Mouse (Mus musculus) right cerebral cortex, postnatal 14 days (tissue): Measurements from ENCODE around the gene Dspp.
A peak's percentile ranks its signal among the peaks of the same experiment; 100 is the strongest.

ENCODE experiments used
- DNase-seq: peaks from one replicate; pipeline ENCODE4 v3.0.0; 2022

Dspp gene

DNA sequence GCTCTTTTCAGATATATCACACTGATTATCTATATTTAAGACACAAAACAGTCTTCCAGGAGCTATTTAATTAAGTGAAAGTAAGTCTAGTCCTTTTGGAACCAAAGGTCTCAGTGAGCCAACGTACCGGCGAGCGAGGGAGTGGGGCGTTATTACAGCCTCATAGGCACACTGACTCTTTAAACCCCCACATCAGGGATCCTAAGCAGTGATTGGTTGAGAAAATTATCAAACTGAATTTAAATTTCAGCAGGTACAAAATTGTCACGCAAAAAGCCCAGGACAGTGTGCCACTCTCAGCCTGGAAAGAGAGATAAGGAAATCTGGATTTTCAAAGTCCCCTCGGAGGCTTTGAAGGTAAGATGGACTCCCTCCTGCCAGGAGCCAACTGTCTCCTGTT lies at the start of gene Dspp:
Dspp (plus strand) TSS at position 301 of the 400 bp plus-strand sequence.
- DNase-seq: no peak

DNA sequence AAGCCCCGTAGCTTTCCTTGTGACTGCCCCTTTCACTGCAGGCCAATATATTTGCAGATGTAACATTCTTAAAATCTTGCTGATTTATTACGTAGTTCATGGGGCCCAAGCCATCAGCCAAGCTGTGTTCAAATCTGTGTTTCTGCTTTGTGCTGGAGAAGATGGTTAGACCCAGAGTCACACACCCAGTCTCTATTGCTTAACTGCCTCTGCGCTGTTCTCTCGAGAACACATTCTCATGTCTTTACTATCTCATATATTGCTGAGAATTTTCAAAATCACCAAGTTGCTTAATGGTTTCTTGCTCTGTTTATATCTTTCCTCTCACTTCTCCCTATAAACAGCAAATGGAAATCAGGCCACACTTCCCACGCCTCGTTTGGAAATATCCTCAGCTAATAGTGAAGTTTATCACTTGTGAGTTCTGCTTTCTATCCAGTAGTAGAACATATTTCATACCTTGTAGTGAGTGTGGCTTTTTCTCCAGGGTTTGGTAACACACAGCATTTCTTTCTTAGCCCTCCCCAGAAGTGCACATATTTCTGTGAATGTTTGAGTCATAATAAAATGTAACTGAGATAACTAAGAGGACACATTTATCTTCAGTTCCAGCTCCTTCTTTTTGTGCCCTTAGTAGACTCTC lies 46.4 kb upstream of the Dspp start:
- DNase-seq: no peak

DNA sequence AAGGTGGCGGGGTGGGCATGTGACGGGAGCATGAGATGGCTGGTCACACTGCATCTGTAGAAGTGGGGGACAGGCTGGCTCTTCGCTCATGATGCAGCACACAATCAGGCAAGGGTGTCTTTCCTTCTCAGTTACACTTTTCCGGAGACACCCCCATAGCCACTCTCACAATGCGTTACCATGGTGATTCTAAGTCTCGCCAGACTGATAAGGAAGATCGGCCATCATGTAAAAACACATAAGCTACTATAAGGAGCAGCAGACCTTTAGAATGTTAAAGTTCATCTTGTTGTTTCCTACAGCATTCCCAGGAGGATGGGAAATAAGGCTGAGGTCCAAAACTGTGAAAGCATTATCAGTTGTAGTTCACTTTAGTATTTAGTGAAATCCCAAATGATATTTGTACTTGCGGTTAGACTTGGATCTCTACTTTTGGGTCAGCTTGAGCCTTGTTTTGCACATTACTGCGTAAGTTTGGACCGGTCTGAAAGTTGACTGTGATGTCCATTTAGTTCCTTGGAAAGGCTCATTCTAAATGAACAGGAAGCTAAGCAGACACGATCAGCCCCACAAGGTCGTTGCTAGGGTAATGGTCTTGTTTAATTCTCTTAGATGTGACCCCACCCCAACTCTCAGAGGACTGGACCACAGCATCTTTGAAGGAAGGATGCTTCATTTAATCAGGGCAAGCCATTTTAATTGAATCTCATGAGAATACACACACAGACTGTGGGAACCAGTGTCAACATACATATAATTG lies 43.8 kb upstream of the Dspp start:
- DNase-seq: no peak

DNA sequence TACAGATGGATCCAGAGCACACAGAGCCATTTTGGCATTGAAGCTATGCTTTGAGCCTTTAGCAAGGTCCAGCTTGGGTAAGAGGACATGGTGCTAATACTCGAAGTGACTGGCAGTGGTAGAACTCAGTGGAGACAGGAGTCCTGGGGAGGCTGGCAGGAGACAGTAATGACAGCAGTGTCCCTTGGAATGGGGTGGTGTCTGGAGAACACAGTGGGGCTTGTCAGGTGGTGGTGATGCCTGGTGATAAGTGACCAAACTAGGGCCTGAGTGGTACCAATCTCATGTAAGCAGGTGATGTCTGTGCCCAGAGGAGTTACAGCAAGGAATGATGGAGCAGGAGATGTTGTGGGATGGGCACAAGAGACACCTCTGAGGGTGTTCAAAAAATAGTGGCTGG lies 43.2 kb upstream of the Dspp start:
- no peak for DNase-seq

DNA sequence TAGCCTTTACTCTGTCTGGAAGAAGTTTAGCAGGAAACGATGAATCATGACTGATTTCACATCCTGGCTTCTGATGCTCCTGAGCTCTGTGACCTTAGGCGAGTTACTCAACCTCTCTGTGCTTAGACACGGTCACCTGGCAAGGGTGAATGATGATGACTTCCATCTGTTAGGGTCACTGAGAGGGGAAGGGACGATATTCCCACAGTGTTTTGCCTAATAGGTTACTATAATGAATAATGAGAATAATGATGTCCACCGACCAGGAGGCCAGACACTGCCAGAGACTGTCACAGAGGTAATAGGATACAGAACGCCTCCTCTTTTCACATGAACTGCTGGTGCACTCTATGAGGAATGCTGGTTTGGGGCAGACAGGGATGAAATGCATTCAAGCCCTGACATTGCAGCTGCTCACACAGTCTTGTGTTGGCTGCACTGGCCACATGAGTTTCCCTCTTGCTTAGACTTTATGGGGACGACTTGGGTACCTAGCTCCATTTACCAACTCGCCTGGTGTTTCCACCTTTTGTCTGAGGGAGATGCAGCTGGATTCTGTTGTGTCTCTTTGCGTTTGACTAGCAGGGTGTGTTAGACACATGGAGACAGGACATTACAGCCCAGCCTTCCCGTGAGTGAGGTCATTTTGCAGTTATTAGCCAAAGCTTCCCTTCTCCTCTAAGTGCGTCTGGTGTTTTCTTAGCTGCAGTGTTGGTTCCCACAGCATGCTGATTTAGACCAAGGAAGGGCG lies 42.1 kb upstream of the Dspp start:
- DNase-seq: no peak

DNA sequence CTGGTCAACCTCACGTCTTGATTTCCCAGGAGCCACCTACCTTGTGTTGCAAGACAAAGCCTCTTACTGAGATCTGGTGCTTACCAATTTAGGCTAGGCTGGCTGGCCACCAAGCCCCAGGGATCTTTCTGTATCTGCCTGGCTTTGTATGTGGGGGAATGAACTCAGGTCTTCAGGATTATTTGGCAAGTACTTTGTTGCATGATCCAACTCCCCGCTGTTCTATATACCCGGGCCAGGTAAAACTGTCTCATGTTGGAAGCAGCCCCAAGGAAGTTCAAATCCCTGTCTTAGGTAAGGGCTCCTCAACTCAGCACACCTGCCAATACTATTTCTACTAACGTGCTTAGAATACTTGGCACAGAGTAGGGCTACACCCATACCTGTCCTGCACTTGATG lies 39.6 kb upstream of the Dspp start:
- DNase-seq: no peak

DNA sequence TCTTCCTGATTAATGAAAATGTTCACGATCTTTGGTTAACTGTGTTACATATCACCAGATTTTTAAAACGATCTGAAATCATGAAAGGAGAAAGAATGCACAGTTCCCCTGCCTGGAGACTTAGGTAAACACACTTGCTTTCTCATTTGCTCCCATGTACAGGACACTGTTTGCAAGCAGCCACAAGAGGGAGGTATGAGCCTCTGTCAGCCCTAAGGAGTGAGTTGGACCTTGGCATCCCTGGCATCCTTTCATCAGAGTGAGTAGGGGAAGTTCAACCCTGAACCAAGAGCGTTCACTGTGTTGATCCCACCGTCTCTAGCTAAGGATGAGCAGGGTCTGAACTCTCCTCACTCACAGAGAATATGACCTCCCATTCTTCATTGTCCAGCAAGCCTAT lies 39.0 kb upstream of the Dspp start:
- DNase-seq: peak; percentile 27

DNA sequence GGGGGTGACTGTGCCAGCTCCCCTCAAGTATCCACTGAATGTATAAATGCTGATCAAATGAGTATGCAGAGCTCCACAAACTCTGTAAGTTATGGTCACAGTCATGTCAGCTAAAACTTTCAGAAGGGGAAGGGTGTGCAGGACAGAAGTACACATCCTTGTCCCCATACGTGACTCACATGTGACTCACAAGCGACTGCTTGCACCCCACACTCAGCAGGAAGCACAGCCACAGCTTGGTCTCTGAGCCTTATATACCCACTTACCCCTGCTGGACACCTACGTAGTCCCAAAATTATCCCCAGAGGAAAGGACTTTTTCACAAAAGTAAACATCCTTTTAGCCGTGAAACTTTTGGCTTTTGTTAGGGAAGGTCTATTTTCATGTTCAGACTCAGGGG lies 36.8 kb upstream of the Dspp start:
- no peak for DNase-seq

DNA sequence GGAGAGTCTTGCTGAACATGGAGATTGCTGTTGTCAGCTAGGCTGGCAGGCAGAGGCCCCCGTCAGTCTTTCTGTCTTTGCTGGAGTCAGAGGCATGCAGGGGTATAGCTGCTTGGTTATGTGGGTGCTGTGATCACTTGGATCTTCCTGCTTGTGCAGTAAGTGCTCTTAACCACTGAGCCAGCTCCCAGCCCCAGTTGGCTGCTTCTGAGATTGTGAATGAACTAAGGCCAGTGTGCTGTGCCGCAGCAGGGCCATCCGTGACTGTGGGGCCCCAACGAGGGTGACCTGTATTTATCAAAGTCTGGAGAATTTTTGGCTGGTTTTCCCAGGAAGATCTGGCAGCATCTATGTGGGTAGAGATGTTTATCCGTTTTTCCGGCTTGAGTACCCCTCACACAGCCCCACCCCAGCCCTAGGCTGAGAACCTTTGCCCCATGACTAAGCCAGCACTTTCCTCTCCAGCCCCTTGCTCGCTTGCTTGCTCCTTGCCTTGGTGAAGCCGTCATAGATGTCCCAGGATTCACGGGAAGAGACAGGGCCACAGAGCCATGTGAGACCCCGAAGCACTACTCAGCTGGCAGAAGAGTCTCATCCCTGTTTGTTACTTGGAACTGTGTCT lies 32.5 kb upstream of the Dspp start:
- no peak for DNase-seq

DNA sequence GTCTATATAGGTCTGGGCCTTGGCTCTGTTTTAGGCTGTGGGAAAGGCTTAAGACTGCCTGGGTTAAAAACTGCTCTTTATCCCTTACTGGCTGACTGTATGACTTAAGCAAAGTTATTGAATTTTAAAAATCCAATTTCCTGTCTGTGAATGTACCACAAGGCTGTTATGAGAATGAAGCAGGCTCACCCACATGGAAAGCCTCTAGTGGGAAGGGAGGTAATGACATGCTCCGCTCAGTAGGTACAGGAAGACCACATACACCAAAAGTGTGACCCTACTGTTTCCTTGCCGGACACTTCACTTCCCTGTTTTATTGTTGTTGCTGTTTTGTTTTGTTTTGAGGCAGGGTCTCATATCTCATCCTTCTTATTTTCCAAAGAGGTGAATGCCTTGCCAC lies 29.4 kb upstream of the Dspp start:
- no peak for DNase-seq

DNA sequence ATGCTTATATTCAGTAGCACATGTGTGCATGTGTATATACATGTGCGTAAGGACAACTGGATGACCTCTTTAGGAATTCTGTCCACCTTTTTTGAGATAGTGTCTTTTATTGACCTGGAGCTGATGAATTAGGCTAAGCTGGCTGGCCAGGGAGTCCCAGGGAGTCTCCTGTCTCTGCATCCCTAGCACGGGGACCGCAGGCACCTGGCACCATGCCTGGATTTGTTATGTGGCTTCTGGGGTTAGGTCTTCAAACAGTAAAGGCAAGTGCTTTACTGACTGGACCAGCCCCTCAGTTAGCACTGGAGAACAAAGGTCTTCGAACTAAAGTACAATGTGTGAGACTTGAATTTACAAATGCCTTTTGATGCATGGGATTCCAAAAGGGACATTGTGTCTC lies 26.5 kb upstream of the Dspp start:
- no peak for DNase-seq

DNA sequence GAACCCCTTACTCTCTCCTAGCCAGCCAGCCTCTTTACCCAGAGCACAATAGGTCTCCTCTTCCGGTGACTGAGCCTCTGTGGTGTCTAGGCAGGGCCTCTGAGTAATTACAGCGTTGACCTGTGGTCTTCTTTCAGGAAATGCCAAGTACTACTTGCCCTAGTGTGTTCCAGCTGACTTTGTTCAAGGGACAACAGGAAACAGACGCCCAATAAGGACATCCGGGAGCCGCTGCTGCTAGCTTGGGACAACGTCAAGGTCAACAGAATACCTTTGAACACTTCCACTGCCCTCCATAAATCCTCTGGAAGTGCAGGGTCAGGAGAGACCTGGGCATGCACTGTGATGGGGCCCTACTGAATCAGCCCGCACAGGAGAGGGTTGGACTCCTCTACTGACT lies 21.2 kb upstream of the Dspp start:
- DNase-seq: no peak

DNA sequence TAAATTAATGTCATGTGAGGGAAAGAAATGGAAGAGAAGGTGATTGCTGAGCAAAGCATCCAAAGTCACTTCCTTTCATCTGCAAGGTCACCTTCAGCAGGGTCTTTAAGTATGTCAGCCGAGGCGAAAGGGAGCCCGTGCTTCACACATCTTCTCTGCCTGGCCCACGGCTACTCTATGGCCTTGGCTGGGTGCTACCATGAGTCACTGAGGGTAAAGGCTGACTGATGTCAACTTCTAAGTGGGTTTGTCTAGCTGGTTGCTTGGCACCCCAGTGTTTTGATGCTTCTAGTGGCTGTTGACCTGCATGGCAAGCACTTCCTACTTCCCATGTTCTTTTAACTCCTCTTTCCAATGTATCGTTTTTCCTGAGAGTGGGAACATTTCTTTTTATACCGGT lies 20.3 kb upstream of the Dspp start:
- no peak for DNase-seq

DNA sequence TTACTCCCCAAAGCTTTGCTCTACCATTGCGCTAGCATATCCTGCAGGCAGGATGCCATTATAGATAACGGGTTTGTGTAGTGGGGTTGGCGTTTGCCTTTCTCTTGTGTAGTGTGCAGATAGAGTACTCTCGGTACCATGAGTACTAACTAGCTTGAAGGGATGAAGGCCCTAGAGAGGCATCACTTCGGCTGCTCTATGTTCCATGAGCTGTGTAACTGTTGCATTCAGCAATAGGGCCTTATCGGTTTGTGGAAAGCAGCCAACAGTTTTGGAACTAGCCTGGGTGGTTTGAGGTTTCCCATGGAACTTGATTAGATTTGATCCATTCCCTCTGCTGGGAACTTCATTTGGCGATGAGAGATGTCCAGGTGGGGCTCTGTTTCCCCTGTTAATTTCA lies 12.8 kb upstream of the Dspp start:
- DNase-seq: no peak

DNA sequence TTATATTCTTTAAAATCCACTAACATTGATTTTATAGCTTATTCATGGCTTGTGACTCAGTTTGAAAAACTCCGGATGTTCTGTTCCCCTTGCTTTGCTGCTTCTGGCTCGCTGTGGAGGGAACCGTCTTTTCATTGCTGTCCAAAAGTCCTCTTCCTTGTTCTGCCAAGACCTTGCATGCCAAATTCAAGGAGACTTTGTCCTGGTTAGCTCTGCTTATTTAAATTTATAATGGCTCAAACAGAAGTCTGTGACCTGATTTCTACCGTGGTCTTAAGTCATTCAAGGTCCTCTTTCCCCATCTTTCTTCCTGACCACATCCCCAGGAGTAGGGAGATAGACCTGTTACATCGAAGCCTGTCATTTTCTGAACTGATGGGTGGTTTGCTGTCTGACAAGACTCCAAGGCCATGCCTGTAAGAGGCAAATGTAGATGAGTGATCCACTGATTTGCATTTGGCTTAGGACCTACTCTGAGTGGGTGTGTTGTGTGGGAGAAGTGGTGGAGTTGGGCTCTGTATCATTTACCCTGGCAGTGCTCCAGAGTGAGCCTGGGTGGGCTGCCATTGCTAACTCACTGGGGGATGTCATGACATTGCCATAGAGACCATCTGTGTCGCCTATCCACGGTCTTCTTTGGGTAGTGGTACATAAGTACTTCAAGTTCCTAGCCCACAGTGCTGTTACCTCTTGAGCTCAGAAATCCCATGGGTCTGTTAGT lies 12.0 kb upstream of the Dspp start:
- DNase-seq: peak; percentile 20

DNA sequence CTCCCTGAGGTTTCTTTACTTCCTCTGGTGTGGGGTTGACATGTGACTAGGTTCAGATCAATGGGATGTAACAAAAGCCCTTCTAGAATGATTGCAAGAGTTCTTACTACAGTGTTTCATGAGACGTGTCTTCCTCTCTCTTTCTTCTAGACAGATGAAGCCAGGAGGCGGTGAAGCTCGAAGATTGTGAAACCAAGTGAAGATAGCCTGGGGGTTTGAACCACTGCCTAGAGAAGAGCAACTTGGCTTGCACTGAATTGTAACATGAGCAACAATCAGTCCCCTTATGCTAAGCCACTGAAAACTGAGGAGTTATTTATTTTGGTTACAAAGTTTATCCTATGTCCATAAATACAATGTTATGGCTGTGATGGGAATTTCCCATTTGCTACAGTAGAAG lies 9.9 kb upstream of the Dspp start:
- DNase-seq: no peak

DNA sequence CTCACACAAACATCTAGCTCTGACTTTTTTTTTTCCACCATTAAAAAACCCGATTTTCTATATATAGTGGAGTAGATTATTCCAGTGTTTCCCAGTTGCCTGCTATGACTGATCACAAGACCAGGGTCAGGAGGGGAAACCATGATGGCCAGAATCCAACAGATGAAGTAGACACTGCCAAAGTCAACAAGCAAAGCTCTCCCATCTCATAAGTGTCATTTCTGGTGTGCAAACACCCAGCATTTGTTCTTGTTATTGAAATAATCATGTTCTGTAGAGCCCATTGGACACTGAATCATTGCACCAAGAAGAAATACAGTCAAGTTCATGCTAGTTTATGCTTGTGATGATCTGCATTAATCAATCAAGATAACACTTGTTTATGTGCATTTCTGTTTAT lies 9.1 kb upstream of the Dspp start:
- DNase-seq: no peak

DNA sequence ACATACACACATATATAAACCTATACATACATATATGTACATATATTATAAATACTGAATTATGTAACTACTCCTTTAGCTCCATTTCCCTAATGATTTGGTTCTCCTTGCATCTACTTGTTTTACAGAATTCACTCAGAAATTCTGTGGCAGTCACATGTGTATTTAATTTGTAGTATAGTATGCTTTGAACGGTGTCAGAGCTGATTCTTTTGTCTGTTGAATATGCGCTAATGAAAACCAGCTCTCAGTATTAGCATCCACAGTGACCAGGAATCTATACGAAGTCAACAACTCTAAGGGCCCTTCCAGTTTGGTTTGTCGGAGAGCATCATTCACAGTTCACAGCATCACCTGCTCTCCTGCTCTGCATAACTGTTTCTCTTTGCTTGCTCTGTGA lies 7.0 kb upstream of the Dspp start:
- DNase-seq: no peak

DNA sequence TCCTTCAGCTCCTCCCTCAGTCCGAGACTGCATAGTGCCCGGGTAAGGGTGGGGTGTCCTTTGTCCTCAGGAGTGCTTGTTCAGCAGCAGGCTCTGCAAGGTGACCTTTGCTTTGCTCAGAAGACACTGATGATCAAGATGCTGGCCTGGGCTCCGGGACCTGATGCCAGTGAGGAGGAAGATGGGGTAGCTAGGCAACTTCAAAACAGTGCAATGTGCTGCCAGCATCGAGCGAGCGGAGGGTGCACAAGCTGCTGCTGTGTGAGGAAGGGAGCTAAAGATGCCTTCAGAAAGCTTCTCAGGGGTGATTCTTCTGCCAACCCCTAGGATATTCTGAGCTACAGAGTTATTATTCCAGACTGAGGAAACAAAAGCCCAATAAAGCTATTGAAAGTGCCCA lies 2.6 kb downstream of the Dspp start:
- DNase-seq: peak; percentile 36

DNA sequence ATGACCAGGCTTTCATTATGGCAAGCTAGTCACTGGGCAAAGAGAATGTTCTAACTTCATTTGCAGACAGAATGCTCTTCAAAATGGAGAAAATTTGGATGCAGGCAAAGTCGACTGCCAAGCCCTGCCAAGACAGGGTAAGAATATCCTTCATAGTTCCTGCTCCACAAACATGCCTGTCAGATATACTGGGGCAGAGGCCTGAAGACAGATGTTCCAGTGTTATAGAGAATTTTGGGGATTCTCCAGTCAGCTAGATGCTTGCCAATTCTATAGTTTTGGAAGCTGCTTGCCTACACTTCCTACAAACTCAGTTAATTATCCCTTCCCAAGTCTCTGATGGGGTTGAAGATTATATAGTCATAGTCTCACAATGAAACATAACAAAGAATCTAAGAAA lies 13.2 kb downstream of the Dspp start:
- DNase-seq: no peak

DNA sequence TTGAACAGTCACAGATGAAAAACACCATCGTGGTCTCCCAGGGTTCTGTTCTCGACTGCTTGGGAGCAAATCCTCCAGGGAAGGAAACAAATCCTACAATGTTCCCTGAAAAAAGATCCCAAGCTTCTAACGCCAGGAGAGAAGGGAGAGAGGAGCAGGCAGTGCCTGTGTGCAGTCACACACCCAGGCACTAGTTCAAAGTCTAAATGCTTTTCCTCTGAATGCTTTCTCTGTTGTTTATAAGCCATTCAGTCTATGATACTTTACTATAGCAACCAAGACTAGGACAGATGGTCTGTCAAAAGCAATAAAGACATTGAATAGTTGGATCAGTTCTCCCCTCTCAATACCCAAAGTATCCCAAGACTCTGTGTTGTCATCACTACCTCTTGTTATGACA lies 16.8 kb downstream of the Dspp start:
- no peak for DNase-seq

DNA sequence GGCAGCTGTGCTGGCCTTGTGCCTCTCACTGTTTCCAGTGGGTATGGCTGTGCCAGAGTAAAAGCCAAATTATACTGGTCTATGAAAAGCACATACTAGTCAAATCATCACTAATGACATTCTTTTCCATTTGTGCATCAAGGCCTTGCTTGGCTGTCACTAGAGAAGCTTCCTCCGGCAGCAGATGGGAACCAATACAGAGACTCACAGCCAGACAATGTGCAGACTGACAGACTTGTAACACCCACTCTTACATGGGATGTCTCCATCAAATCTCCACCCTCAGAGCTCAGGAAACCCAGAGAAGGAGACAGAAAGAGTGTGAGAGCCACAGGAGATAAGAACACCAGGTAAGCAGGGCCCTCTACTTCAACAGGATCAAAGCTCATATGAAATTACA lies 24.6 kb downstream of the Dspp start:
- DNase-seq: no peak
